Mouse (Mus musculus) CH12.LX (cell line): ENCODE measurements at regions not wholly inside any gene's neighbourhood (a gene's known extent, or its start where the extent isn't known, plus 50 kb on each side); places are given as distances from the start of the nearest gene placed in this dataset.

Source experiments
- DNase-seq: peaks from one replicate; pipeline ENCODE4 v3.0.0-alpha.2; 2013; ENCODE audit errors: extremely low read depth
- H3K27ac ChIP-seq: 2 replicates; pipeline ENCODE4 v1.5.1; 2012; ENCODE audit warnings: low read depth, mild to moderate bottlenecking, control low read depth, moderate library complexity; ENCODE audit not compliant: insufficient read depth
- H3K27me3 ChIP-seq: replicated peaks from 2 replicates; pipeline ENCODE3; 2012; ENCODE audit warnings: inconsistent platforms
- H3K36me3 ChIP-seq, 2 experiments: replicated peaks in 1 of 2; 2 replicates each; pipeline versions ENCODE3 to v1.6.1; 2012; ENCODE audit warnings: inconsistent platforms in 1 of 2, low read length in 1 of 2, mild to moderate bottlenecking in 1 of 2, mixed read lengths in 1 of 2, moderate library complexity in 1 of 2; ENCODE audit not compliant: control insufficient read depth in 1 of 2, insufficient read depth in 1 of 2
- H3K4me1 ChIP-seq, 2 experiments: 2 replicates each; pipeline ENCODE4 v1.6.1; 2012; ENCODE audit warnings: inconsistent platforms in 1 of 2, moderate library complexity in 1 of 2; ENCODE audit not compliant: insufficient read depth in 2 of 2, control insufficient read depth in 1 of 2
- H3K4me2 ChIP-seq: 2 replicates; pipeline ENCODE4 v1.6.1; 2012; ENCODE audit warnings: low read depth, mild to moderate bottlenecking, control low read depth; ENCODE audit not compliant: poor library complexity, insufficient read depth, severe bottlenecking
- H3K4me3 ChIP-seq, 3 experiments: fragments of 150-350 bp in 1 of 3; sonication (generic) in 1 of 3; replicated peaks in 1 of 3; 2 replicates each; pipeline versions ENCODE3 to v1.5.1; 2011 to 2012; ENCODE audit warnings: low read depth in 2 of 3, low read length in 2 of 3, mild to moderate bottlenecking in 2 of 3, moderate library complexity in 2 of 3, control low read depth in 1 of 3, improper control_type of control experiment in 1 of 3, inconsistent platforms in 1 of 3, mixed read lengths in 1 of 3; ENCODE audit not compliant: poor library complexity in 1 of 3
- H3K79me2 ChIP-seq: replicated peaks from 2 replicates; pipeline ENCODE4 v1.6.1; 2012; ENCODE audit warnings: mild to moderate bottlenecking, moderate library complexity; ENCODE audit not compliant: control insufficient read depth, poor library complexity, insufficient read depth, severe bottlenecking; ENCODE audit errors: extremely low read depth
- H3K9ac ChIP-seq: 2 replicates; pipeline ENCODE4 v1.6.1; 2012; ENCODE audit warnings: low read depth, mild to moderate bottlenecking, control low read depth, moderate library complexity; ENCODE audit not compliant: insufficient read depth
- H3K9me3 ChIP-seq: replicated peaks from 2 replicates; pipeline ENCODE3; 2012; ENCODE audit warnings: low read length, inconsistent platforms, mixed read lengths
- BHLHE40 ChIP-seq: IDR thresholded peaks from 2 replicates; pipeline ENCODE4 v1.6.1; 2011; ENCODE audit warnings: mild to moderate bottlenecking, low read depth, low read length, improper control_type of control experiment
- CHD1 ChIP-seq: IDR thresholded peaks from 2 replicates; pipeline ENCODE4 v1.6.1; 2012; ENCODE audit warnings: low read depth, low read length, improper control_type of control experiment, inconsistent platforms
- E2F4 ChIP-seq: IDR thresholded peaks from 2 replicates; pipeline ENCODE4 v1.6.1; 2011; ENCODE audit warnings: low read depth, low read length, improper control_type of control experiment; ENCODE audit not compliant: insufficient replicate concordance
- ELF1 ChIP-seq: IDR thresholded peaks from 2 replicates; pipeline ENCODE4 v1.6.1; 2014; ENCODE audit warnings: low read depth, mild to moderate bottlenecking, inconsistent platforms, low read length, improper control_type of control experiment
- ETS1 ChIP-seq: conservative IDR thresholded peaks from 2 replicates; pipeline ENCODE4 v1.6.1; 2012; ENCODE audit warnings: low read depth, mild to moderate bottlenecking, inconsistent platforms, low read length, improper control_type of control experiment, moderate library complexity
- HCFC1 ChIP-seq: IDR thresholded peaks from 2 replicates; pipeline ENCODE4 v1.6.1; 2012; ENCODE audit warnings: low read depth, mild to moderate bottlenecking, inconsistent platforms, low read length, improper control_type of control experiment
- IRF4 ChIP-seq: IDR thresholded peaks from 2 replicates; pipeline ENCODE4 v1.6.1; 2014; ENCODE audit warnings: low read depth, mild to moderate bottlenecking, inconsistent platforms, low read length, improper control_type of control experiment
- KAT2A ChIP-seq: IDR thresholded peaks from 2 replicates; pipeline ENCODE4 v1.6.1; 2012; ENCODE audit warnings: low read length, improper control_type of control experiment, inconsistent platforms; ENCODE audit not compliant: insufficient replicate concordance
- MAX ChIP-seq: IDR thresholded peaks from 2 replicates; pipeline ENCODE4 v1.6.1; 2011; ENCODE audit warnings: low read length, improper control_type of control experiment
- MEF2A ChIP-seq: IDR thresholded peaks from 2 replicates; pipeline ENCODE4 v1.6.1; 2014; ENCODE audit warnings: low read depth, mild to moderate bottlenecking, inconsistent platforms, low read length, improper control_type of control experiment, borderline replicate concordance
- NELFE ChIP-seq: IDR thresholded peaks from 2 replicates; pipeline ENCODE4 v1.6.1; 2011; ENCODE audit warnings: low read depth, low read length, improper control_type of control experiment
- NRF1 ChIP-seq: IDR thresholded peaks from 2 replicates; pipeline ENCODE4 v1.6.1; 2014; ENCODE audit warnings: low read depth, mild to moderate bottlenecking, inconsistent platforms, low read length, improper control_type of control experiment, moderate library complexity
- PAX5 ChIP-seq: IDR thresholded peaks from 2 replicates; pipeline ENCODE4 v1.6.1; 2012; ENCODE audit warnings: low read length, inconsistent platforms, mixed read lengths
- POLR2A ChIP-seq: IDR thresholded peaks from 2 replicates; pipeline ENCODE4 v1.6.1; 2011; ENCODE audit warnings: low read depth, mild to moderate bottlenecking, improper control_type of control experiment, low read length
- POLR2AphosphoS2 ChIP-seq: IDR thresholded peaks from 2 replicates; pipeline ENCODE4 v1.6.1; 2011; ENCODE audit warnings: low read depth, low read length, improper control_type of control experiment
- RAD21 ChIP-seq: IDR thresholded peaks from 2 replicates; pipeline ENCODE4 v1.6.1; 2011; ENCODE audit warnings: low read depth, mild to moderate bottlenecking, low read length, improper control_type of control experiment, moderate library complexity
- RCOR1 ChIP-seq: conservative IDR thresholded peaks from 2 replicates; pipeline ENCODE4 v1.6.1; 2012; ENCODE audit warnings: low read depth, mild to moderate bottlenecking, inconsistent platforms, low read length, improper control_type of control experiment
- SIN3A ChIP-seq: IDR thresholded peaks from 2 replicates; pipeline ENCODE4 v1.6.1; 2012; ENCODE audit warnings: low read length, improper control_type of control experiment, inconsistent platforms
- ZKSCAN1 ChIP-seq: IDR thresholded peaks from 2 replicates; pipeline ENCODE4 v1.6.1; 2012; ENCODE audit warnings: low read depth, inconsistent platforms, low read length, improper control_type of control experiment, borderline replicate concordance
- ZMIZ1 ChIP-seq: IDR thresholded peaks from 2 replicates; pipeline ENCODE4 v1.6.1; 2012; ENCODE audit warnings: low read depth, mild to moderate bottlenecking, inconsistent platforms, low read length, improper control_type of control experiment
- ZNF384 ChIP-seq: IDR thresholded peaks from 2 replicates; pipeline ENCODE4 v1.6.1; 2012; ENCODE audit warnings: low read depth, low read length, improper control_type of control experiment, inconsistent platforms
- dilution Hi-C: fragments of 300-500 bp; cut with MboI; formaldehyde crosslinking; loops from 2 replicates; pipeline ENCODE4 v1.14.3; 2020; ENCODE audit warnings: low sequenced_read_pairs; ENCODE audit not compliant: extremely low pct_unique_long_range_greater_than_20kb, extremely low pct_ligation_motif_present
- in situ Hi-C: fragments of 300-500 bp; cut with MboI; formaldehyde crosslinking; loops from 3 replicates; pipeline ENCODE4 v1.14.3; 2019; ENCODE audit warnings: low sequenced_read_pairs, low pct_ligation_motif_present, low pct_unique_long_range_greater_than_20kb, mixed read lengths

GRCm38 (mm10) chr5:136633901-136634300, 59.0 kb upstream of the Myl10 start:
- peaks cover 0 to 10% of the 10 kb centered on the region in 2 experiments; a peak in 3 of 4 replicates for H3K4me1 ChIP-seq
- H3K9ac ChIP-seq: no peak overlapping the region
- no peaks in the 10 kb centered on the region for H3K79me2 ChIP-seq
- no peaks in the 10 kb centered on the region for H3K9me3 ChIP-seq
- H3K27ac ChIP-seq: no peak overlapping the region
- no peak for DNase-seq
- dilution Hi-C loops (no loop called here), in situ Hi-C loops (no loop called here)
- H3K4me3 ChIP-seq: no peak overlapping the region
- H3K4me2 ChIP-seq: no peak overlapping the region
- no peaks in the 10 kb centered on the region for H3K36me3 ChIP-seq
- peaks cover 76% of the 10 kb centered on the region for H3K27me3 ChIP-seq
- TF ChIP-seq KAT2A (no peak), ZMIZ1 (no peak), POLR2A (no peak), BHLHE40 (no peak), MAX (no peak), NRF1 (no peak), HCFC1 (no peak), POLR2AphosphoS2 (no peak), PAX5 (no peak), NELFE (no peak), E2F4 (no peak), ELF1 (no peak), SIN3A (no peak)

GRCm38 (mm10) chr5:136635119-136635518, 57.8 kb upstream of the Myl10 start:
- in situ Hi-C loops (no loop called here), dilution Hi-C loops (no loop called here)
- Histone ChIP-seq H3K36me3 (no peaks in the 10 kb centered on the region), H3K9me3 (no peaks in the 10 kb centered on the region), H3K9ac (no peak overlapping the region), H3K4me2 (no peak overlapping the region), H3K4me3 (no peak overlapping the region), H3K27ac (no peak overlapping the region), H3K4me1 (peaks cover 0 to 15% of the 10 kb centered on the region in 2 experiments; a peak in 3 of 4 replicates), H3K79me2 (no peaks in the 10 kb centered on the region), H3K27me3 (peaks cover 83% of the 10 kb centered on the region)
- TF ChIP-seq CHD1 (no peak), RAD21 (no peak), ZNF384 (no peak), ZKSCAN1 (no peak), ELF1 (no peak), ETS1 (no peak), MEF2A (no peak), IRF4 (no peak), RCOR1 (no peak)
- no peak for DNase-seq
